Mouse (Mus musculus) hindlimb bud, embryonic 11.5 days (tissue): ENCODE results near the gene Hsd17b14.

ENCODE experiments used
- DNase-seq: peaks from one replicate; pipeline ENCODE4 v3.0.0-alpha.2; 2012; ENCODE audit warnings: low read depth, low spot score; ENCODE audit errors: extremely low spot score

Hsd17b14 gene

GRCm38 (mm10) chr7:45598960-45599879 lies 44.5 kb downstream of the Hsd17b14 start:
- no peak for DNase-seq

- DNase-seq: no peak
Observed at GRCm38 (mm10) chr7:45605704-45606289, 51.1 kb downstream of the Hsd17b14 start.

- DNase-seq: no peak
Observed at GRCm38 (mm10) chr7:45609511-45609910, 54.8 kb downstream of the Hsd17b14 start.

GRCm38 (mm10) chr7:45616277-45616676 lies 61.6 kb downstream of the Hsd17b14 start:
- no peak for DNase-seq

- no peak for DNase-seq
Observed at GRCm38 (mm10) chr7:45617042-45617695, 62.5 kb downstream of the Hsd17b14 start, which contains the start of gene Fut1. Gene Fut1 (plus strand): TSS chr7:45617289.
